Mouse (Mus musculus) left cerebral cortex, postnatal 25 days (tissue): ENCODE results near the gene Trim39. TPM values are rescaled to one million over a fixed set of nuclear protein-coding genes. Genes with fewer than 3 reads are reported as not detected.

ENCODE experiments used
- total RNA-seq, 2 experiments: library from RNA; stranded (reverse); gene quantifications; 2 replicates each; pipeline ENCODE4 v1.2.3; 2021

Trim39 gene
- total RNA-seq, 2 experiments from 2014 or later, result 20.7 to 22.9 TPM

Other genes with a start within 250 kb of the Trim39 start
- 10 to 100 TPM in 1 of 2 experiments, 1 to 10 TPM in 1; 9.9 to 10.2 TPM for gene H2-T23, start 239.4 kb downstream of the Trim39 start, total RNA-seq
- gene H2-T22, start 229.5 kb downstream of the Trim39 start, total RNA-seq, result 1 to 10 TPM; 8.3 to 9.3 TPM
- not detected for gene Gm6034, start 229.3 kb downstream of the Trim39 start, total RNA-seq
- 1 to 10 TPM; 1.3 TPM for gene Gm11127, start 213.9 kb downstream of the Trim39 start, total RNA-seq
- gene Gm19684, start 150.6 kb downstream of the Trim39 start, total RNA-seq, result not detected
- not detected for gene Gm7030, start 142.8 kb downstream of the Trim39 start, total RNA-seq
- not detected for gene Gm8909, start 103.7 kb downstream of the Trim39 start, total RNA-seq
- gene H2-T3, start 82.0 kb downstream of the Trim39 start, total RNA-seq, result not detected
- 10 to 100 TPM; 40.5 to 45.3 TPM for gene Rpp21, start 14.2 kb downstream of the Trim39 start, total RNA-seq
- gene H2-M10.2, start 14.2 kb upstream of the Trim39 start, total RNA-seq, result not detected
- gene H2-M10.1, start 53.9 kb upstream of the Trim39 start, total RNA-seq, result not detected
- gene H2-M10.3, start 96.2 kb upstream of the Trim39 start, total RNA-seq, result not detected
- not detected for gene H2-M10.4, start 190.1 kb upstream of the Trim39 start, total RNA-seq